Mouse (Mus musculus): Measurements from ENCODE around the gene Tgif1. TPM values are rescaled to one million over a fixed set of nuclear protein-coding genes. Genes with fewer than 3 reads are reported as not detected.
"Not testable (repeated sequence)": the region's sequence is repeated elsewhere in the genome, so short reads cannot be mapped to it uniquely, and the experiment has no call there.

The Tgif1 gene
- polyA plus RNA-seq, 1 experiment from 2014 or later = 82.8 TPM

DNA sequence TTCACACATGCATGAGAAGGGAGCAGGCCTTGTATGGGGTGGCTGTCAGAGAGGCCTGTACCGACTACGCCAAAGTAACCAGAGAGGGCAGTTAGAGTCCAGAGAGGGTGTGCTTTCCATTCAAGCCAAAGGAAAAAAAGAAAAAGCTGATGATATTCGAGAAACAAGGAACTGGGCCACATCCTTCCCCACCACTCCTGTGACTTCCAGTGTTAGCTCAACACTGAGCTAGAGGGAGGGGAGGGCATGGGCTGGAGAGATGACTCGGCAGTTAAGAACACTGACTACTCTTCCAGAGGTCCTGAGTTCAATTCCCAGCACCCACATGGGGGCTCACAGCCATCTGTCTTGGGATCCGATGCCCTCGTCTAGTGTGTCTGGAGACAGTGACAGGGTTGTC, 24.1 kb downstream of the Tgif1 start:
- H3K9me3 ChIP-seq (ENCODE audit: control insufficient read depth, low read length) = no peaks in the 10 kb centered on the region
- ATAC-seq (ENCODE audit: low FRiP score, low TSS enrichment) = no peak
- no peak overlapping the region for H3K27ac ChIP-seq (ENCODE audit: low read depth, low read length)
- no peak overlapping the region for H3K9ac ChIP-seq (ENCODE audit: low read depth, low read length)
- H3K4me2 ChIP-seq (replicated peaks; ENCODE audit: low read depth, low read length) = no peak overlapping the region
- WGBS = 76% methylated on average over 6 of the region's 6 CpGs
- no peaks in the 10 kb centered on the region for H3K36me3 ChIP-seq (ENCODE audit: control insufficient read depth, insufficient read depth, low read length)
- no peaks in the 10 kb centered on the region for H3K4me1 ChIP-seq (ENCODE audit: control insufficient read depth, insufficient read depth, low read length)
- no peak overlapping the region for H3K4me3 ChIP-seq (ENCODE audit: low read length)
- no peaks in the 10 kb centered on the region for H3K27me3 ChIP-seq (ENCODE audit: control insufficient read depth, insufficient read depth, low read length)

DNA sequence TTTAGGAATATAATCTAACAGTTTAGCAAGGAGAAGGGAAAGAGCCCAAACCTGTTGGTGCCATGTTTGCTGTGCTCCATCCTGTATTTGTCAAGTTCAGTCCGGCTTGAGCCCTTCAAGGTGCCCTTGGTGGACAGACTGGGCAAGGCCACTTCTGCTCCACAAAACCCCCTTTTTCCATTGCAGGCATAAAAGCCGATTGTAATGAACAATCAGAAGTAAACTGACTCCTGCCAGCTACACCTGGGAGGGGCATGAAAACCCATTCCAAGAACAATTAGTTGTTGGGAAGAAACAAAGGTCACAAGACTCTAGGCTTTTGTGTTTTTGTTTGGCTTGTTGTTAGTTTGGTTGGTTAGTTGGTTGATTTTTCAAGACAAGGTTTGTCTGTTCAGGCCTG, 24.8 kb downstream of the Tgif1 start:
- Histone ChIP-seq H3K27ac (ENCODE audit: low read depth, low read length) (no peak overlapping the region), H3K9me3 (ENCODE audit: control insufficient read depth, low read length) (no peaks in the 10 kb centered on the region), H3K4me1 (ENCODE audit: control insufficient read depth, insufficient read depth, low read length) (no peaks in the 10 kb centered on the region), H3K27me3 (ENCODE audit: control insufficient read depth, insufficient read depth, low read length) (no peaks in the 10 kb centered on the region), H3K36me3 (ENCODE audit: control insufficient read depth, insufficient read depth, low read length) (no peaks in the 10 kb centered on the region), H3K4me3 (ENCODE audit: low read length) (no peak overlapping the region), H3K9ac (ENCODE audit: low read depth, low read length) (no peak overlapping the region), H3K4me2 (replicated peaks; ENCODE audit: low read depth, low read length) (no peak overlapping the region)
- no peak for ATAC-seq (ENCODE audit: low FRiP score, low TSS enrichment)
- WGBS = 89% methylated on average over 2 of the region's 2 CpGs

DNA sequence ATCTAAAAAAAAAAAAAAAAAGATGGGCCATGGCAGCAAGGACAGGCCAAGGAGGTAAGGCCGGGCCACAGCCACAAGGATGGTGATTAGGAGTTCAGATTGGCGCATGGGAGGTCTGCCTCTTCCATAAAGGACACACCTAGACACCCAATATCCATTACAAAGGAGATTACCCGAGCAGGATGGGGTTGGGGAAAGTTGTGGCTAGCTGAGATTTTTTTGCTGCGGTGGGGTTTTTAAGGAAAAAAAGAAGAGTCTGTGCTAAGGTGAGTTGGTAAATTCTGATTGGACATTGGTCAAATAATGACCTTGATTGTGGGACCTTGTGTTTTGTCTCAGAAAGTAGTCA, 25.2 kb downstream of the Tgif1 start:
- Histone ChIP-seq H3K9me3 (ENCODE audit: control insufficient read depth, low read length) (no peaks in the 10 kb centered on the region), H3K4me1 (ENCODE audit: control insufficient read depth, insufficient read depth, low read length) (no peaks in the 10 kb centered on the region), H3K4me2 (replicated peaks; ENCODE audit: low read depth, low read length) (no peak overlapping the region), H3K36me3 (ENCODE audit: control insufficient read depth, insufficient read depth, low read length) (no peaks in the 10 kb centered on the region), H3K27me3 (ENCODE audit: control insufficient read depth, insufficient read depth, low read length) (no peaks in the 10 kb centered on the region), H3K27ac (ENCODE audit: low read depth, low read length) (no peak overlapping the region), H3K9ac (ENCODE audit: low read depth, low read length) (no peak overlapping the region), H3K4me3 (ENCODE audit: low read length) (no peak overlapping the region)
- 72% methylated on average over 4 of the region's 4 CpGs for WGBS
- no peak for ATAC-seq (ENCODE audit: low FRiP score, low TSS enrichment)

DNA sequence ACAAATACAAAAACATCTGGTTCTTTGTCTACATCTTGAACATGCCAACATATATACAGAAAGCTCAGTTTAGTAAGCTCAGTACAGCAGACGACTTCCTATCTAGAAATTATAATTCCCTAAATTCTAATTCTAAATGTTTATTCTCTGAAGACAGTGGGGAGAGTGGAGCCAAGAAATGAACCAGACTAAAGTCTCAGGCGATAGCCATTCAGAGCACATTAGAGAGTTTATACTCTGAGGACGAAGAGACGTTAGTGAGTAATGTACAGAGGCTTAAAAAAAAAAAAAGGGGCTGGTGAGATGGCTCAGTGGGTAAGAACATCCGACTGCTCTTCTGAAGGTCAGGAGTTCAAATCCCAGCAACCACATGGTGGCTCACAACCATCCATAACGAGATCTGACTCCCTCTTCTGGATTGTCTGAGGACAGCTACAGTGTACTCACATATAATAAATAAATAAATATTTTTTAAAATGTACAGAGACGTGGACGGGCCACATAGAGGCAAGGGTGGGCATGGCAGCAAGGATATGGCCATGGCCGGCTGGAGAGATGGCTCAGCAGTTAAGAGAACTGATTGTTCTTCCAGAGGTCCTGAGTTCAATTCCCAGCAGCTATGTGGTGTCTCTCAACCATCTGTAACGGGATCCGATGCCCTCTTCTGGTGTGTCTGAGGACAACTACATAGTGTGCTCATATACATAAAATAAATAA, 25.7 kb downstream of the Tgif1 start:
- not testable (repeated sequence) for H3K4me2 ChIP-seq (replicated peaks; ENCODE audit: low read depth, low read length); H3K36me3 ChIP-seq (ENCODE audit: control insufficient read depth, insufficient read depth, low read length); ATAC-seq (ENCODE audit: low FRiP score, low TSS enrichment); H3K27me3 ChIP-seq (ENCODE audit: control insufficient read depth, insufficient read depth, low read length); H3K9ac ChIP-seq (ENCODE audit: low read depth, low read length); H3K9me3 ChIP-seq (ENCODE audit: control insufficient read depth, low read length); H3K4me1 ChIP-seq (ENCODE audit: control insufficient read depth, insufficient read depth, low read length); H3K4me3 ChIP-seq (ENCODE audit: low read length); H3K27ac ChIP-seq (ENCODE audit: low read depth, low read length)
- WGBS = 86% methylated on average over 11 of the region's 11 CpGs

DNA sequence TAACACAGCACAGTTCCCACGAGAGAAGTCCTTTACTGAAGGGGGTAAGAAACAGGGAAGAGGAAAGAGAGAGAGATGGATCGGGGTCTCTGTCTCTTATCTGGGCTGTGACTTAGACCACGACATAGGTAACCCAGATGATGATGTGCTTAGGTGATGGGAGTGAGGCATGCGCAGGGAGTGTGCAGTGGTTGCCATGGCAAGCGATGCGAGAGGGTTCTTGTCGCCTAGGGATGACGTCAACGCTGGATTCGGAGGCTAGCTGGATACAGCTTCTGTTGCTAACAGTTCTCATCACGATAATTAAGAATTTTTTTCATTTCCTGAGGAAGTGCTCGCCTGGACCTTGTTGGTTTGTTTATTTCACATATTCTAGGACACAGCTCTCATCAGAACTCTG, 27.1 kb downstream of the Tgif1 start:
- Histone ChIP-seq H3K36me3 (ENCODE audit: control insufficient read depth, insufficient read depth, low read length) (no peaks in the 10 kb centered on the region), H3K4me3 (ENCODE audit: low read length) (no peak overlapping the region), H3K27me3 (ENCODE audit: control insufficient read depth, insufficient read depth, low read length) (no peaks in the 10 kb centered on the region), H3K9ac (ENCODE audit: low read depth, low read length) (no peak overlapping the region), H3K27ac (ENCODE audit: low read depth, low read length) (no peak overlapping the region), H3K4me2 (replicated peaks; ENCODE audit: low read depth, low read length) (no peak overlapping the region), H3K4me1 (ENCODE audit: control insufficient read depth, insufficient read depth, low read length) (no peaks in the 10 kb centered on the region), H3K9me3 (ENCODE audit: control insufficient read depth, low read length) (no peaks in the 10 kb centered on the region)
- 88% methylated on average over 12 of the region's 12 CpGs for WGBS
- ATAC-seq (ENCODE audit: low FRiP score, low TSS enrichment) = no peak

DNA sequence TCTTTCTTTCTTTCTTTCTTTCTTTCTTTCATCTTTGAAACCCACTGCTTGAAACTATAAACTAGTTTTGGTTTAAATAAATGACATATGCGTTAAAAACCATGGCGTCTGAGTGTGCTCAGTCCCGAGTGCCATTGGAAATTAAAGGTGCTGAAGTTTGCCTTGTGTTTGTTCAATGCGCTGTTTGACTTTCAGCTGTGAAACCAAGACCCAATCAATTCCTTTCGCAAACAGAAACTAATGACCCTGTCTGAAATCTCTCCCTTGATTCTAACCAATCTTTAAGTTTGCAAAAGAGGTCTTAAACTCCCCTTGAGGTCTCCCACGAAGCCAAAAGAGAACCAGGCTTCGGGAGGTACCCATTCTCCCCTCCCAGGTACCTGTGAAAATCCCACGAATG, 30.3 kb downstream of the Tgif1 start:
- no peak for ATAC-seq (ENCODE audit: low FRiP score, low TSS enrichment)
- WGBS = 84% methylated on average over 8 of the region's 8 CpGs

DNA sequence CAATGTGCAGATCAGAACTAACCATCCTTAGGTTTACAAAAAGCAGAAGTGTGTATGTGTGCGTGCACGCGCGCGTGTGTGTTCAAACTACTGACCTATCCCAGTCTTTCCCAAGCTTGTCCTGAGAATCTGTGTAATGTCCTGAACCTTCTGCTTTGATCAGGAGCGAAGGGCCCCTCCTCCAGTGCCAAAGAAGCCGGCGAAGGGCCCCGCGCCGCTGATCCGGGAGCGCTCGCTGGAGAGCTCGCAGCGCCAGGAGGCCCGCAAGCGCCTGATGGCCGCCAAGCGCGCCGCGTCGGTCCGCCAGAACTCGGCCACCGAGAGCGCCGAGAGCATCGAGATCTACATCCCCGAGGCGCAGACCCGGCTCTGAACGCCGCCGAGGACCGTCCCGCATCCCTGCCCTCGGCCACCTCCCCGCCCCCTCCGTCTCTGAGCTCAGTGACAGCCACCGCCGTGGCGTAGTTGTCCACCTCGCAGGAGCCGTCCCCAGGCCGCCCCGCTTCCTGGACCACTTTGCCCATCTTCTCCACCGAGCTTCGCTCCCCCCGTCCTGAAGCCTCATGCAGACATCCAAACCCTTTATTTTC, 35.4 kb downstream of the Tgif1 start:
- 2% methylated on average over 51 of the region's 51 CpGs for WGBS
- Histone ChIP-seq H3K9ac (ENCODE audit: low read depth, low read length) (peak overlapping the region; percentile 58), H3K27ac (ENCODE audit: low read depth, low read length) (no peak overlapping the region), H3K4me3 (ENCODE audit: low read length) (peak overlapping the region; percentile 52), H3K36me3 (ENCODE audit: control insufficient read depth, insufficient read depth, low read length) (no peaks in the 10 kb centered on the region), H3K27me3 (ENCODE audit: control insufficient read depth, insufficient read depth, low read length) (peaks cover 10% of the 10 kb centered on the region), H3K4me2 (replicated peaks; ENCODE audit: low read depth, low read length) (peak overlapping the region; percentile 85), H3K4me1 (ENCODE audit: control insufficient read depth, insufficient read depth, low read length) (0 out of 2 replicates have a peak, but pooled peaks cover 9% of the 10 kb centered on the region), H3K9me3 (ENCODE audit: control insufficient read depth, low read length) (no peaks in the 10 kb centered on the region)
- peak; percentile 78 for ATAC-seq (ENCODE audit: low FRiP score, low TSS enrichment)

More for the DNA sequence above, 30.3 kb downstream of the Tgif1 start:
- H3K9me3 ChIP-seq (ENCODE audit: control insufficient read depth, low read length) = no peaks in the 10 kb centered on the region
- H3K36me3 ChIP-seq (ENCODE audit: control insufficient read depth, insufficient read depth, low read length) = no peaks in the 10 kb centered on the region
- no peak overlapping the region for H3K27ac ChIP-seq (ENCODE audit: low read depth, low read length)
- H3K4me3 ChIP-seq (ENCODE audit: low read length) = no peak overlapping the region
- H3K4me2 ChIP-seq (replicated peaks; ENCODE audit: low read depth, low read length) = no peak overlapping the region
- no peak overlapping the region for H3K9ac ChIP-seq (ENCODE audit: low read depth, low read length)
- H3K4me1 ChIP-seq (ENCODE audit: control insufficient read depth, insufficient read depth, low read length) = 0 out of 2 replicates have a peak, but pooled peaks cover 4% of the 10 kb centered on the region
- peaks cover 3% of the 10 kb centered on the region for H3K27me3 ChIP-seq (ENCODE audit: control insufficient read depth, insufficient read depth, low read length)

DNA sequence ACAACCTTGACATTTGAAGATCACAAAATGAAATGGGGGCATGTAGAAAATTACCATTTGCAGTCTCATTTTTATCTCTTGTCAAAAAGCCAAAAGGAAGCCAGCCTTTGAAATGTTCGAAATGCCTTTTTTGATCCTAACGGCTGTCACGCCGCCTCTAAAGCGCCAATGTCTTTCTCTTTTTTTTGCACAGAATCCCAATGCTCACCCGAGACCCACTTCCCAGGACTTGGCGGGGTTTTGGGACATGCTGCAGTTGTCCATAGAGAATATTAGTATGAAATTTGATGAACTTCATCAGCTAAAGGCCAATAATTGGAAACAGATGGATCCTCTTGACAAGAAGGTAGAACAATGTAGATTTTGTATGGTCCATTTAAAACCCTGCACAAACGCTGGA, 38.3 kb downstream of the Tgif1 start:
- Histone ChIP-seq H3K27me3 (ENCODE audit: control insufficient read depth, insufficient read depth, low read length) (peaks cover 10% of the 10 kb centered on the region), H3K36me3 (ENCODE audit: control insufficient read depth, insufficient read depth, low read length) (no peaks in the 10 kb centered on the region), H3K27ac (ENCODE audit: low read depth, low read length) (no peak overlapping the region), H3K9ac (ENCODE audit: low read depth, low read length) (no peak overlapping the region), H3K4me3 (ENCODE audit: low read length) (no peak overlapping the region), H3K4me2 (replicated peaks; ENCODE audit: low read depth, low read length) (no peak overlapping the region), H3K9me3 (ENCODE audit: control insufficient read depth, low read length) (no peaks in the 10 kb centered on the region), H3K4me1 (ENCODE audit: control insufficient read depth, insufficient read depth, low read length) (0 out of 2 replicates have a peak, but pooled peaks cover 9% of the 10 kb centered on the region)
- WGBS = 90% methylated on average over 8 of the region's 8 CpGs
- no peak for ATAC-seq (ENCODE audit: low FRiP score, low TSS enrichment)

DNA sequence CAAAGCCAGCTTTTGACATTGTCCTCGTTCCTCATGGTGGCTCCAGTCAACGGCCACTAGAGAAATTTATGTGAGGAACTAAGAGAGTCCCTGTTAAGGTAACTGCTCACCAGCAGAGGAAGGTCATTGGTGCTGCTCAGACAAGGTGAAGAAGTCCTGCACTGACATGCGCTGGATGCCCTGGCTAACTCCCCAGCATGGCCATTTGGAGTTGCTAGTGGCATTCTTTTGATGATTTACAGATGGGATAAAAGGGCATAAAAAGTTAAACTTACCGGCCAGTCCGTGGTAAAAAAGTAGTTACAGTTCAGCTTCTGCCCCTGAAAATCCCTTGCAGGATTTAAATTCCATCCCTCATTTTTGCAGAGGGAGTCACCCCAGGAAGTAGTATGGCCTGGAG, 42.6 kb downstream of the Tgif1 start:
- Histone ChIP-seq H3K4me3 (ENCODE audit: low read length) (no peak overlapping the region), H3K27ac (ENCODE audit: low read depth, low read length) (no peak overlapping the region)
- 55% methylated on average over 5 of the region's 5 CpGs for WGBS

More for the DNA sequence above, 42.6 kb downstream of the Tgif1 start:
- Histone ChIP-seq H3K9me3 (ENCODE audit: control insufficient read depth, low read length) (no peaks in the 10 kb centered on the region), H3K27me3 (ENCODE audit: control insufficient read depth, insufficient read depth, low read length) (no peaks in the 10 kb centered on the region), H3K9ac (ENCODE audit: low read depth, low read length) (no peak overlapping the region), H3K36me3 (ENCODE audit: control insufficient read depth, insufficient read depth, low read length) (no peaks in the 10 kb centered on the region), H3K4me1 (ENCODE audit: control insufficient read depth, insufficient read depth, low read length) (peaks cover 9% of the 10 kb centered on the region), H3K4me2 (replicated peaks; ENCODE audit: low read depth, low read length) (no peak overlapping the region)
- ATAC-seq (ENCODE audit: low FRiP score, low TSS enrichment) = no peak
